ENCODE assay signal across 35 mouse cellular contexts in the genomic region with DNA sequence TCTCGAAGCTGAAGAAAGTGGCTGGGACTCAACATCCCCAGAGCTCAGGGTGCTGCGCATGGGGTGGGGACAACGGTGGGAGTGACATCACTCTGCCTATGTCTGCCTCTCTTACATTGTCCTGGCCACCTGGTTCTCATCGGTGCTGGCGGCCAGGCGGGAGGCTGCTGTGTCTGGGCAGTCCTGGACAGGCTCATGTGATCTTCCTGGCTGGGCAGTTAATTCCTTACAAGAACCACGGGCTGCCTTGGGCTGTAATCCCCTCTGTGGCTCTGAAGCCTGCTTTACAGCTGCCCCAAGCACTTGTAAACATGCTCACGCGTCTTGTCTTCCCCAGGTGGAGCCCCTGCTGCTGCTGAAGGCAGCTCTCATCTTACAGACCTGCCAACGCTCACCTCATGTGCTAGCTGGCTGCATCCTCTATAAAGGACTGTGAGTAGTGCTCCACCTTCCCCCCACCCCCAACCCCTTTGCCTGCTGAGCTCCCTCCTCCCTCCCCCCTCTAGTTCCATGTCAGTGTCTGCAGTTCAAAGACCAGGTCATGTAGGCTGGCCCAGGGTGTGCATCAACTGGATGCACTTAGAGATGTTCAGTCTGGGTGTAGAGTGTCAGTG. TPM values are rescaled to one million over a fixed set of nuclear protein-coding genes. Genes with fewer than 3 reads are reported as not detected.
DNase-seq lines count a peak whose midpoint lies in the region; ATAC-seq lines count a peak whose summit lies in the region.
"Had no signal": no experiment of that assay in that cellular context is flagged by ENCODE, and none has a peak within 500 bp of the region (broad histone marks: within the 10 kb centered on the region; RNA-seq: fewer than 3 reads in every experiment).

No protein-coding gene starts in this region.

- no peak for DNase-seq in lung, adult 18-20 months
- peak; percentile 70 for DNase-seq in MN1 (ENCODE audit: low spot score)
- peak; percentile 13 for DNase-seq in embryonic facial prominence, embryonic 14.5 days (ENCODE audit: low spot score)
- no peak for DNase-seq in urinary bladder, adult 18-20 months (ENCODE audit: low spot score in 2 of 2)
- no peak for DNase-seq in gastrocnemius, adult 18-20 months (ENCODE audit: low spot score)
- DNase-seq: adrenal gland, adult 2 months; B cell, adult 2 months; cerebellum, adult 8-10 months; cerebellum, postnatal 36 days; gastrocnemius, postnatal 14 days; kidney, adult 11 months; kidney, postnatal 14 days; lung, postnatal 4 days; spleen, adult 18-20 months; thymus, adult 18-20 months; thymus, postnatal 25 days had no signal

- H3K27ac ChIP-seq in lung, embryonic 15.5 days = no peak overlapping the region
- H3K27ac ChIP-seq in embryonic facial prominence, embryonic 14.5 days (replicated peaks; ENCODE audit: low read depth, low read length) = no peak overlapping the region
- H3K27ac ChIP-seq in limb, embryonic 13.5 days = peak overlapping the region; percentile 34; the same call in 1 of the 2 replicates
- H3K27ac ChIP-seq: embryonic facial prominence, embryonic 13.5 days; hindbrain, embryonic 15.5 days; left cerebral cortex, adult 2 months; neural tube, embryonic 13.5 days had no signal

- ATAC-seq in lung, embryonic 15.5 days (ENCODE audit: borderline replicate concordance, extremely low read depth, low FRiP score, low TSS enrichment) = peak; percentile 46; the same call in 1 of the 2 replicates
- ATAC-seq in embryonic facial prominence, embryonic 14.5 days (ENCODE audit: low read depth) = no peak; the same call in 1 of the 2 replicates
- peak; percentile 82 for ATAC-seq in limb, embryonic 13.5 days (ENCODE audit: low FRiP score, low read depth)
- ATAC-seq: activated CD4-positive, CD25-positive, alpha-beta regulatory T cell, adult 4 months; forebrain, embryonic 16.5 days; inflammation-experienced regulatory T-cells, adult 6 months; lung, postnatal 0 days had no signal

- H3K36me3 ChIP-seq in lung, embryonic 15.5 days = peaks cover 23% of the 10 kb centered on the region
- peaks cover 55% of the 10 kb centered on the region for H3K36me3 ChIP-seq in embryonic facial prominence, embryonic 14.5 days (ENCODE audit: control insufficient read depth, insufficient read depth, low read length)
- peaks cover 64% of the 10 kb centered on the region for H3K36me3 ChIP-seq in limb, embryonic 13.5 days

- no peaks in the 10 kb centered on the region for H3K9me3 ChIP-seq in lung, embryonic 15.5 days
- H3K9me3 ChIP-seq in embryonic facial prominence, embryonic 14.5 days (ENCODE audit: control insufficient read depth, low read length) = no peaks in the 10 kb centered on the region
- peaks cover 4% of the 10 kb centered on the region; the same call in 1 of the 2 replicates for H3K9me3 ChIP-seq in limb, embryonic 13.5 days
- H3K9me3 ChIP-seq: embryonic facial prominence, embryonic 13.5 days; hindbrain, embryonic 15.5 days; neural tube, embryonic 13.5 days had no signal

- H3K27me3 ChIP-seq in lung, embryonic 15.5 days = no peaks in the 10 kb centered on the region
- no peaks in the 10 kb centered on the region for H3K27me3 ChIP-seq in embryonic facial prominence, embryonic 14.5 days (replicated peaks; ENCODE audit: control insufficient read depth, insufficient read depth, low read length)
- no peaks in the 10 kb centered on the region for H3K27me3 ChIP-seq in limb, embryonic 13.5 days
- H3K27me3 ChIP-seq: embryonic facial prominence, embryonic 13.5 days; hindbrain, embryonic 15.5 days; megakaryocyte, embryonic 14.5 days; neural tube, embryonic 13.5 days had no signal

- no peak overlapping the region for H3K9ac ChIP-seq in lung, embryonic 15.5 days
- no peak overlapping the region for H3K9ac ChIP-seq in embryonic facial prominence, embryonic 14.5 days (ENCODE audit: low read depth, low read length)
- H3K9ac ChIP-seq in limb, embryonic 13.5 days = peak overlapping the region; percentile 5; the same call in 1 of the 2 replicates
- H3K9ac ChIP-seq: embryonic facial prominence, embryonic 13.5 days; hindbrain, embryonic 15.5 days; neural tube, embryonic 13.5 days had no signal

- 74% methylated on average over 10 of the region's 10 CpGs for WGBS in lung, embryonic 15.5 days
- whole genome bisulfite sequencing in embryonic facial prominence, embryonic 14.5 days = 51% methylated on average over 10 of the region's 10 CpGs
- 33% methylated on average over 10 of the region's 10 CpGs for WGBS in limb, embryonic 13.5 days

- H3K4me3 ChIP-seq in lung, embryonic 15.5 days = no peak overlapping the region
- no peak overlapping the region for H3K4me3 ChIP-seq in embryonic facial prominence, embryonic 14.5 days (ENCODE audit: low read depth, low read length)
- no peak overlapping the region for H3K4me3 ChIP-seq in limb, embryonic 13.5 days
- H3K4me3 ChIP-seq: embryonic facial prominence, embryonic 13.5 days; erythroblast, embryonic 14.5 days; hindbrain, embryonic 15.5 days; left cerebral cortex, adult 2 months; megakaryocyte, embryonic 14.5 days; neural tube, embryonic 13.5 days had no signal

- H3K4me1 ChIP-seq in lung, embryonic 15.5 days = no peaks in the 10 kb centered on the region
- H3K4me1 ChIP-seq in embryonic facial prominence, embryonic 14.5 days (ENCODE audit: control insufficient read depth, insufficient read depth, low read length) = no peaks in the 10 kb centered on the region
- H3K4me1 ChIP-seq in limb, embryonic 13.5 days = peaks cover 15% of the 10 kb centered on the region
- H3K4me1 ChIP-seq: embryonic facial prominence, embryonic 13.5 days had no signal

- H3K4me2 ChIP-seq in lung, embryonic 15.5 days = no peak overlapping the region
- no peak overlapping the region for H3K4me2 ChIP-seq in embryonic facial prominence, embryonic 14.5 days (ENCODE audit: low read depth, low read length)
- H3K4me2 ChIP-seq in limb, embryonic 13.5 days (replicated peaks) = no peak overlapping the region
- H3K4me2 ChIP-seq: embryonic facial prominence, embryonic 13.5 days; hindbrain, embryonic 15.5 days; liver, embryonic 11.5 days; neural tube, embryonic 13.5 days had no signal

RNA-seq across cellular contexts. Expression of a gene that starts 8.5 kb away (rescaled TPM):
- 0.10 and 0.23 TPM in 2 replicates for polyA plus RNA-seq in lung, embryonic 15.5 days (2015; fragmentation: Nextera tagmentation; extraction: Ambion mirVana)
- polyA plus RNA-seq in embryonic facial prominence, embryonic 14.5 days (2014; fragmentation: Nextera tagmentation; extraction: Ambion mirVana) = 0.09 and 0.13 TPM in 2 replicates
- polyA plus RNA-seq in limb, embryonic 13.5 days (2015; fragmentation: Nextera tagmentation; extraction: Ambion mirVana) = 0.18 and 0.24 TPM in 2 replicates
- not detected for total RNA-seq in gastrocnemius, adult 18-20 months (2021)
- total RNA-seq: gastrocnemius, postnatal 14 days; granulocyte monocyte progenitor cell, adult 5-6 weeks; hematopoietic stem cell, adult 5-6 weeks; layer of hippocampus, postnatal 10 days; left cerebral cortex, adult 2 months; left cerebral cortex, postnatal 25 days had no signal
- polyA plus RNA-seq: activated CD4-positive, CD25-positive, alpha-beta regulatory T cell, adult 4 months; adrenal gland, adult 2 months; heart, postnatal 0 days had no signal

RNA-seq across cellular contexts. Expression of a gene that starts 21.4 kb away (rescaled TPM):
- polyA plus RNA-seq in lung, embryonic 15.5 days (2015; fragmentation: Nextera tagmentation; extraction: Ambion mirVana) = 26.3 and 31.1 TPM in 2 replicates
- 31.1 and 31.6 TPM in 2 replicates for polyA plus RNA-seq in embryonic facial prominence, embryonic 14.5 days (2014; fragmentation: Nextera tagmentation; extraction: Ambion mirVana)
- polyA plus RNA-seq in limb, embryonic 13.5 days (2015; fragmentation: Nextera tagmentation; extraction: Ambion mirVana) = 42.5 and 43.6 TPM in 2 replicates
- total RNA-seq in gastrocnemius, adult 18-20 months (2021) = 1 to 10 TPM; 6.9 to 7.1 TPM

RNA-seq across cellular contexts. Expression of a gene that starts 21.5 kb away (rescaled TPM):
- polyA plus RNA-seq in lung, embryonic 15.5 days (2015; fragmentation: Nextera tagmentation; extraction: Ambion mirVana) = 45.7 and 47.2 TPM in 2 replicates
- polyA plus RNA-seq in embryonic facial prominence, embryonic 14.5 days (2014; fragmentation: Nextera tagmentation; extraction: Ambion mirVana) = 30.3 and 34.3 TPM in 2 replicates
- polyA plus RNA-seq in limb, embryonic 13.5 days (2015; fragmentation: Nextera tagmentation; extraction: Ambion mirVana) = 47.8 and 51.5 TPM in 2 replicates
- total RNA-seq in gastrocnemius, adult 18-20 months (2021) = 1 to 10 TPM; 4.3 to 5.0 TPM

RNA-seq across cellular contexts. Expression of a gene that starts 30.4 kb away (rescaled TPM):
- 3.8 and 3.9 TPM in 2 replicates for polyA plus RNA-seq in lung, embryonic 15.5 days (2015; fragmentation: Nextera tagmentation; extraction: Ambion mirVana)
- 18.2 and 20.3 TPM in 2 replicates for polyA plus RNA-seq in embryonic facial prominence, embryonic 14.5 days (2014; fragmentation: Nextera tagmentation; extraction: Ambion mirVana)
- 19.1 and 23.7 TPM in 2 replicates for polyA plus RNA-seq in limb, embryonic 13.5 days (2015; fragmentation: Nextera tagmentation; extraction: Ambion mirVana)
- under 1 TPM; 0.30 to 0.40 TPM for total RNA-seq in gastrocnemius, adult 18-20 months (2021)
- total RNA-seq: granulocyte monocyte progenitor cell, adult 5-6 weeks; hematopoietic stem cell, adult 5-6 weeks had no signal
- polyA plus RNA-seq: activated CD4-positive, CD25-positive, alpha-beta regulatory T cell, adult 4 months; erythroblast, embryonic 14.5 days; inflammation-experienced regulatory T-cells, adult 6 months; liver, embryonic 16.5 days had no signal

RNA-seq across cellular contexts. Expression of a gene that starts 38.1 kb away (rescaled TPM):
- polyA plus RNA-seq in lung, embryonic 15.5 days (2015; fragmentation: Nextera tagmentation; extraction: Ambion mirVana) = 30.1 and 30.4 TPM in 2 replicates
- polyA plus RNA-seq in embryonic facial prominence, embryonic 14.5 days (2014; fragmentation: Nextera tagmentation; extraction: Ambion mirVana) = 23.1 and 23.2 TPM in 2 replicates
- 32.6 and 34.8 TPM in 2 replicates for polyA plus RNA-seq in limb, embryonic 13.5 days (2015; fragmentation: Nextera tagmentation; extraction: Ambion mirVana)
- total RNA-seq in gastrocnemius, adult 18-20 months (2021) = 10 to 100 TPM; 13.0 to 13.2 TPM

Comparison
In these comparisons a context has a peak if more than half of its experiments do, and no peak if none do; other contexts are left out.
1. DNase-seq: peak in MN1 (single experiment) and embryonic facial prominence, embryonic 14.5 days (single experiment); none in lung, adult 18-20 months (0 of 2), urinary bladder, adult 18-20 months (0 of 2) and gastrocnemius, adult 18-20 months (single experiment).